Mouse (Mus musculus) heart, postnatal 0 days (tissue): ENCODE results near the gene Sugp1.

Experiments used
- CTCF ChIP-seq: IDR thresholded peaks from 2 replicates; pipeline ENCODE4 v1.5.1; 2016; ENCODE audit warnings: antibody characterized with exemption, control low read depth, low read depth
- EP300 ChIP-seq: IDR thresholded peaks from 2 replicates; pipeline ENCODE4 v1.6.1; 2016; ENCODE audit warnings: antibody characterized with exemption, low read depth

DNA sequence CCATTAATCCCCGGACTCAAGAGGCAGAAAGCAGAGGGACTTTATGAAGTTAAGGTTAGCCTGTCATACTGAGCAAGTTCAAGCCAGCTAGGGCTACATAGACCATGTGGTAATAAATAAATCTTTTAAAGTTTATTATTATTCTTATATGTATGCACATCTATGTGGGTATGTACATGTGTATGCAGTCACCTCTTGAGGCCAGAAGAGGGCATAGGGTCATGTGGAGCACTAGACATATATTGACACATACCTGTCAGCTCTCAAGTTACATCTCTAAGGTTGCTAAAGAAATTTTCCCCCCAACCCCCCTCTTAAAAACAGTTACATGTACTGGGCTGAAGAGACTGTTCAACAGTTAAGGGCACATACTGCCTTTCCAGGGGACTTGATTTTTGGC, 29.9 kb upstream of the Sugp1 start:
- TF ChIP-seq CTCF: no peak
- no peak for TF ChIP-seq EP300
